Mouse (Mus musculus): ENCODE results near the gene Bgn. TPM values are rescaled to one million over a fixed set of nuclear protein-coding genes. Genes with fewer than 3 reads are reported as not detected.

Gene Bgn
- polyA plus RNA-seq, 1 experiment, result 25.5 TPM

GRCm38 (mm10) chrX:73471764-73472163 is 11.6 kb upstream of the Bgn start:
- peaks cover 5% of the 10 kb centered on the region for H3K4me1 ChIP-seq (ENCODE audit: control insufficient read depth, insufficient read depth, low read length)
- TF ChIP-seq CTCF (IDR thresholded peaks at IDR 0.05; ENCODE audit: low read depth, low read length) (no peak), POLR2A (IDR thresholded peaks at IDR 0.05; ENCODE audit: borderline replicate concordance, low read depth, low read length) (no peak)
- no peak overlapping the region for H3K4me3 ChIP-seq (ENCODE audit: insufficient read depth, low read length)
- H3K27ac ChIP-seq (ENCODE audit: insufficient read depth, low read depth, low read length), result no peak overlapping the region

- peaks cover 7% of the 10 kb centered on the region for H3K4me1 ChIP-seq (ENCODE audit: control insufficient read depth, insufficient read depth, low read length)
- no peak overlapping the region for H3K27ac ChIP-seq (ENCODE audit: insufficient read depth, low read depth, low read length)
- TF ChIP-seq CTCF (IDR thresholded peaks at IDR 0.05; ENCODE audit: low read depth, low read length) (no peak), POLR2A (IDR thresholded peaks at IDR 0.05; ENCODE audit: borderline replicate concordance, low read depth, low read length) (no peak)
- H3K4me3 ChIP-seq (ENCODE audit: insufficient read depth, low read length), result no peak overlapping the region
These were observed 8.8 kb upstream of the Bgn start for GRCm38 (mm10) chrX:73474340-73475165.

- no peak overlapping the region for H3K27ac ChIP-seq (ENCODE audit: insufficient read depth, low read depth, low read length)
These were observed 7.6 kb upstream of the Bgn start for GRCm38 (mm10) chrX:73475658-73476256.

GRCm38 (mm10) chrX:73476621-73477020 is 6.8 kb upstream of the Bgn start:
- H3K27ac ChIP-seq (ENCODE audit: insufficient read depth, low read depth, low read length), result no peak overlapping the region
- TF ChIP-seq POLR2A (IDR thresholded peaks at IDR 0.05; ENCODE audit: borderline replicate concordance, low read depth, low read length) (no peak), CTCF (IDR thresholded peaks at IDR 0.05; ENCODE audit: low read depth, low read length) (no peak)

More at GRCm38 (mm10) chrX:73475658-73476256, 7.6 kb upstream of the Bgn start:
- TF ChIP-seq CTCF (IDR thresholded peaks at IDR 0.05; ENCODE audit: low read depth, low read length), result no peak
- TF ChIP-seq POLR2A (IDR thresholded peaks at IDR 0.05; ENCODE audit: borderline replicate concordance, low read depth, low read length), result no peak
- H3K4me3 ChIP-seq (ENCODE audit: insufficient read depth, low read length), result no peak overlapping the region
- peaks cover 9% of the 10 kb centered on the region for H3K4me1 ChIP-seq (ENCODE audit: control insufficient read depth, insufficient read depth, low read length)

GRCm38 (mm10) chrX:73477500-73477899 is 5.9 kb upstream of the Bgn start:
- no peak overlapping the region for H3K27ac ChIP-seq (ENCODE audit: insufficient read depth, low read depth, low read length)
- no peak overlapping the region for H3K4me3 ChIP-seq (ENCODE audit: insufficient read depth, low read length)
- peaks cover 9% of the 10 kb centered on the region for H3K4me1 ChIP-seq (ENCODE audit: control insufficient read depth, insufficient read depth, low read length)
- no peak for TF ChIP-seq POLR2A (IDR thresholded peaks at IDR 0.05; ENCODE audit: borderline replicate concordance, low read depth, low read length)

More at GRCm38 (mm10) chrX:73476621-73477020, 6.8 kb upstream of the Bgn start:
- H3K4me1 ChIP-seq (ENCODE audit: control insufficient read depth, insufficient read depth, low read length), result peaks cover 9% of the 10 kb centered on the region
- no peak overlapping the region for H3K4me3 ChIP-seq (ENCODE audit: insufficient read depth, low read length)

GRCm38 (mm10) chrX:73479656-73480055 is 3.7 kb upstream of the Bgn start:
- Histone ChIP-seq H3K4me3 (ENCODE audit: insufficient read depth, low read length) (no peak overlapping the region), H3K27ac (ENCODE audit: insufficient read depth, low read depth, low read length) (no peak overlapping the region), H3K4me1 (ENCODE audit: control insufficient read depth, insufficient read depth, low read length) (peaks cover 9% of the 10 kb centered on the region)
- no peak for TF ChIP-seq POLR2A (IDR thresholded peaks at IDR 0.05; ENCODE audit: borderline replicate concordance, low read depth, low read length)

GRCm38 (mm10) chrX:73480334-73480733 is 3.1 kb upstream of the Bgn start:
- no peak for TF ChIP-seq POLR2A (IDR thresholded peaks at IDR 0.05; ENCODE audit: borderline replicate concordance, low read depth, low read length)
- no peak for TF ChIP-seq CTCF (IDR thresholded peaks at IDR 0.05; ENCODE audit: low read depth, low read length)
- Histone ChIP-seq H3K4me1 (ENCODE audit: control insufficient read depth, insufficient read depth, low read length) (peaks cover 9% of the 10 kb centered on the region), H3K4me3 (ENCODE audit: insufficient read depth, low read length) (no peak overlapping the region), H3K27ac (ENCODE audit: insufficient read depth, low read depth, low read length) (no peak overlapping the region)

- no peak overlapping the region for H3K27ac ChIP-seq (ENCODE audit: insufficient read depth, low read depth, low read length)
- TF ChIP-seq CTCF (IDR thresholded peaks at IDR 0.05; ENCODE audit: low read depth, low read length) (no peak), POLR2A (IDR thresholded peaks at IDR 0.05; ENCODE audit: borderline replicate concordance, low read depth, low read length) (no peak)
These were observed 539 bp upstream of the Bgn start for GRCm38 (mm10) chrX:73482643-73483483.

GRCm38 (mm10) chrX:73484076-73484475 is 674 bp downstream of the Bgn start:
- peaks cover 2% of the 10 kb centered on the region; the same call in 1 of the 2 replicates for H3K4me1 ChIP-seq (ENCODE audit: control insufficient read depth, insufficient read depth, low read length)
- no peak for TF ChIP-seq POLR2A (IDR thresholded peaks at IDR 0.05; ENCODE audit: borderline replicate concordance, low read depth, low read length)
- TF ChIP-seq CTCF (IDR thresholded peaks at IDR 0.05; ENCODE audit: low read depth, low read length), result no peak
- no peak overlapping the region for H3K27ac ChIP-seq (ENCODE audit: insufficient read depth, low read depth, low read length)
- no peak overlapping the region for H3K4me3 ChIP-seq (ENCODE audit: insufficient read depth, low read length)

More at GRCm38 (mm10) chrX:73482643-73483483, 539 bp upstream of the Bgn start:
- Histone ChIP-seq H3K4me1 (ENCODE audit: control insufficient read depth, insufficient read depth, low read length) (peaks cover 2% of the 10 kb centered on the region; the same call in 1 of the 2 replicates), H3K4me3 (ENCODE audit: insufficient read depth, low read length) (no peak overlapping the region)

Data from bone marrow macrophage, adult 2 months (primary cell).